Mouse (Mus musculus) thymus, adult 2 months (tissue): Measurements from ENCODE around the gene Dglucy.

Experiments used
- CTCF ChIP-seq: fragments of 200-500 bp; IDR thresholded peaks from 2 replicates; pipeline ENCODE4 v1.5.1; 2012; ENCODE audit warnings: mild to moderate bottlenecking, control low read depth, low read length, moderate library complexity, borderline replicate concordance; ENCODE audit not compliant: control insufficient read depth, poor library complexity, insufficient read depth; ENCODE audit errors: extremely low read depth
- POLR2A ChIP-seq: fragments of 200-500 bp; IDR thresholded peaks from 2 replicates; pipeline ENCODE4 v1.6.1; 2012; ENCODE audit warnings: mild to moderate bottlenecking, low read length, control low read depth, moderate library complexity; ENCODE audit not compliant: control insufficient read depth, poor library complexity, insufficient read depth; ENCODE audit errors: extremely low read depth

DNA sequence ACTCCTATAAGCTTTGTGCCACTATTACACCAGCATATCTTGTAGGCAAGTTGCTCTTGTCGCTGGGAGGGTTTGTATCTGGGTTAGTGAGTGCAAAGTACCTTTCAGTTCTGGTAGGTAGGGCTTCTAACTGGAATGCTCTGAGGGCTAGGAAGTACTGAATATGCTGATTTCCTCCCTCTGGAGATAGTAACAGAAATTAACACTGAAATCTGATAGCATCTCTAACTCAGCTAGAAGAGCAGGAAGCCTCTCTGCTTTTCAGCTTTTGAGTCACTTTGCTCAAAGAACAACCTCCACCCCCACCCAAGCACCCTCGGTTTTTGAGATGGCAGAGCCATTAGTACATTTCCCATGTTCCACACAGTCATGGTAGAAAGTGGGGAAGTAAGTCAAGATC lies 36.4 kb upstream of the Dglucy start:
- TF ChIP-seq POLR2A: no peak
- TF ChIP-seq CTCF: no peak
